ENCODE assay signal across 9 mouse cellular contexts in the genomic region with DNA sequence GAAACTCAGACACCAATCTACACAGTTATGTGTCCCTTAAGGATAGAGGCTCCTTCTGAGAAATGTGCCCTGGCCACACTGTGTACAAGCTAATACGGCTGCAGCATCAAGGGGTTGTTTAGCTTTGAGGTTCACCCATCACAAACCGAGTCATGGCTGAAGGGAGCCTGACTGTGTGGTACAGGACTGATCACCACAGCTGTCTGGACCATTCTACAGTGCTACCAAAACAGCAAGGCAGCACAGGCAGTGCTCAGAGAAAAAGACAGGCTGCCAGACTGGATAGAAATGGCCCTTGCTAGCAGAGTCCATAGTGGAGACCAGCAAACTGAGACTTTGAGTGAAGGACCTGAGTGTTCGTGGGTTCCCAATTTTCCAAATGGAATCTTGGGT. TPM values are rescaled to one million over a fixed set of nuclear protein-coding genes. Genes with fewer than 3 reads are reported as not detected.
DNase-seq lines count a peak whose midpoint lies in the region; ATAC-seq lines count a peak whose summit lies in the region.
"Had no signal": no experiment of that assay in that cellular context is flagged by ENCODE, and none has a peak within 500 bp of the region (broad histone marks: within the 10 kb centered on the region; RNA-seq: fewer than 3 reads in every experiment).

No protein-coding gene starts in this region.

- H3K4me3 ChIP-seq in kidney, embryonic 15.5 days (replicated peaks), result peak overlapping the region; percentile 82
- peak overlapping the region; percentile 100 for H3K4me3 ChIP-seq in brown adipose tissue, adult 24 weeks (ENCODE audit: insufficient read depth, low read depth, low read length)
- H3K4me3 ChIP-seq in hindbrain, embryonic 16.5 days (ENCODE audit: low read length), result peak overlapping the region; percentile 97
- H3K4me3 ChIP-seq in midbrain, embryonic 16.5 days (ENCODE audit: low read depth, low read length), result peak overlapping the region; percentile 96

- H3K9me3 ChIP-seq in kidney, embryonic 15.5 days (replicated peaks), result no peaks in the 10 kb centered on the region
- H3K9me3 ChIP-seq in hindbrain, embryonic 16.5 days (ENCODE audit: control insufficient read depth, low read length), result no peaks in the 10 kb centered on the region
- no peaks in the 10 kb centered on the region for H3K9me3 ChIP-seq in midbrain, embryonic 16.5 days (replicated peaks; ENCODE audit: control insufficient read depth, low read length, poor library complexity, severe bottlenecking)

- H3K4me1 ChIP-seq in kidney, embryonic 15.5 days, result peaks cover 38% of the 10 kb centered on the region
- H3K4me1 ChIP-seq in brown adipose tissue, adult 24 weeks (ENCODE audit: control insufficient read depth, insufficient read depth, insufficient read length, low read length), result peaks cover 33% of the 10 kb centered on the region
- H3K4me1 ChIP-seq in hindbrain, embryonic 16.5 days (ENCODE audit: control insufficient read depth, insufficient read depth, low read depth, low read length), result peaks cover 26% of the 10 kb centered on the region
- H3K4me1 ChIP-seq in midbrain, embryonic 16.5 days (ENCODE audit: control insufficient read depth, insufficient read depth, low read length), result peaks cover 24% of the 10 kb centered on the region

- ATAC-seq in kidney, embryonic 15.5 days (replicated peaks; ENCODE audit: low FRiP score), result no peak
- ATAC-seq in hindbrain, embryonic 16.5 days, result peak; percentile 7; the same call in 1 of the 2 replicates
- peak; percentile 11; the same call in 1 of the 2 replicates for ATAC-seq in midbrain, embryonic 16.5 days

- 43% methylated on average over 3 of the region's 3 CpGs for WGBS in kidney, embryonic 15.5 days
- WGBS in hindbrain, embryonic 16.5 days, result 52% methylated on average over 3 of the region's 3 CpGs
- 39% methylated on average over 3 of the region's 3 CpGs for WGBS in midbrain, embryonic 16.5 days

- H3K9ac ChIP-seq in kidney, embryonic 15.5 days, result peak overlapping the region; percentile 78
- peak overlapping the region; percentile 95 for H3K9ac ChIP-seq in hindbrain, embryonic 16.5 days (ENCODE audit: low read depth, low read length)
- H3K9ac ChIP-seq in midbrain, embryonic 16.5 days (ENCODE audit: low read depth, low read length), result peak overlapping the region; percentile 93

- no peaks in the 10 kb centered on the region for H3K27me3 ChIP-seq in kidney, embryonic 15.5 days
- no peaks in the 10 kb centered on the region for H3K27me3 ChIP-seq in hindbrain, embryonic 16.5 days (replicated peaks; ENCODE audit: control insufficient read depth, insufficient read depth, low read length)
- H3K27me3 ChIP-seq in midbrain, embryonic 16.5 days (ENCODE audit: control insufficient read depth, insufficient read depth, low read depth, low read length), result no peaks in the 10 kb centered on the region

- H3K36me3 ChIP-seq in kidney, embryonic 15.5 days, result peaks cover 23% of the 10 kb centered on the region
- peaks cover 12% of the 10 kb centered on the region for H3K36me3 ChIP-seq in hindbrain, embryonic 16.5 days (ENCODE audit: control insufficient read depth, insufficient read depth, low read length)
- peaks cover 10% of the 10 kb centered on the region; the same call in 1 of the 2 replicates for H3K36me3 ChIP-seq in midbrain, embryonic 16.5 days (ENCODE audit: control insufficient read depth, insufficient read depth, low read length)

- no peak for DNase-seq in kidney, postnatal 36 days
- DNase-seq in right cerebral cortex, postnatal 36 days (ENCODE audit: low spot score in 2 of 2), result no peak
- no peak for DNase-seq in ovary, postnatal 14 days (ENCODE audit: low spot score)
- DNase-seq in left cerebral cortex, adult 8-10 months (ENCODE audit: low spot score in 2 of 2), result no peak

- H3K4me2 ChIP-seq in kidney, embryonic 15.5 days, result peak overlapping the region; percentile 72
- peak overlapping the region; percentile 95 for H3K4me2 ChIP-seq in hindbrain, embryonic 16.5 days (ENCODE audit: low read length)
- H3K4me2 ChIP-seq in midbrain, embryonic 16.5 days (ENCODE audit: low read length), result peak overlapping the region; percentile 89

- no peak overlapping the region for H3K27ac ChIP-seq in kidney, embryonic 15.5 days
- peak overlapping the region; percentile 95 for H3K27ac ChIP-seq in brown adipose tissue, adult 24 weeks (replicated peaks; ENCODE audit: low read depth, low read length)
- H3K27ac ChIP-seq in hindbrain, embryonic 16.5 days (ENCODE audit: low read depth, low read length), result 0 out of 2 replicates have a peak overlapping the region, but pooled peaks have one; percentile 17
- H3K27ac ChIP-seq in midbrain, embryonic 16.5 days (ENCODE audit: low read length), result no peak overlapping the region; the same call in 1 of the 2 replicates

RNA-seq across cellular contexts. Expression of a gene that starts 1.3 kb away (rescaled TPM):
- 382 and 410 TPM in 2 replicates for polyA plus RNA-seq in kidney, embryonic 15.5 days (2015; fragmentation: Nextera tagmentation; extraction: Ambion mirVana)
- 1,454 and 1,867 TPM in 2 replicates for polyA plus RNA-seq in brown adipose tissue, adult 24 weeks (2012; ENCODE audit: insufficient read depth, insufficient read length, missing spikeins)
- polyA plus RNA-seq in hindbrain, embryonic 16.5 days (2015; fragmentation: Nextera tagmentation; extraction: Ambion mirVana), result 757 and 946 TPM in 2 replicates
- polyA plus RNA-seq in midbrain, embryonic 16.5 days (2015; fragmentation: Nextera tagmentation; extraction: Ambion mirVana), result 550 and 644 TPM in 2 replicates
- 1,000 to 10,000 TPM; 2,002 to 3,250 (median 2,603) TPM for total RNA-seq in left cerebral cortex, adult 8-10 months (2022)

RNA-seq across cellular contexts. Expression of a gene that starts 9.4 kb away (rescaled TPM):
- polyA plus RNA-seq in kidney, embryonic 15.5 days (2015; fragmentation: Nextera tagmentation; extraction: Ambion mirVana), result not detected in 2 replicates
- polyA plus RNA-seq in brown adipose tissue, adult 24 weeks (2012; ENCODE audit: insufficient read depth, insufficient read length, missing spikeins), result 2.5 TPM in 1 of 2 replicates, not detected in the other
- polyA plus RNA-seq in hindbrain, embryonic 16.5 days (2015; fragmentation: Nextera tagmentation; extraction: Ambion mirVana), result not detected in 2 replicates
- polyA plus RNA-seq in midbrain, embryonic 16.5 days (2015; fragmentation: Nextera tagmentation; extraction: Ambion mirVana), result not detected in 2 replicates
- not detected for total RNA-seq in left cerebral cortex, adult 8-10 months (2022)

RNA-seq across cellular contexts. Expression of a gene that starts 39.3 kb away (rescaled TPM):
- polyA plus RNA-seq in kidney, embryonic 15.5 days (2015; fragmentation: Nextera tagmentation; extraction: Ambion mirVana), result not detected in 2 replicates
- polyA plus RNA-seq in brown adipose tissue, adult 24 weeks (2012; ENCODE audit: insufficient read depth, insufficient read length, missing spikeins), result not detected in 2 replicates
- not detected in 2 replicates for polyA plus RNA-seq in hindbrain, embryonic 16.5 days (2015; fragmentation: Nextera tagmentation; extraction: Ambion mirVana)
- not detected in 2 replicates for polyA plus RNA-seq in midbrain, embryonic 16.5 days (2015; fragmentation: Nextera tagmentation; extraction: Ambion mirVana)
- total RNA-seq in left cerebral cortex, adult 8-10 months (2022), result not detected

RNA-seq across cellular contexts. Expression of a gene that starts 54.3 kb away (rescaled TPM):
- polyA plus RNA-seq in kidney, embryonic 15.5 days (2015; fragmentation: Nextera tagmentation; extraction: Ambion mirVana), result not detected in 2 replicates
- polyA plus RNA-seq in brown adipose tissue, adult 24 weeks (2012; ENCODE audit: insufficient read depth, insufficient read length, missing spikeins), result not detected in 2 replicates
- polyA plus RNA-seq in hindbrain, embryonic 16.5 days (2015; fragmentation: Nextera tagmentation; extraction: Ambion mirVana), result not detected in 2 replicates
- polyA plus RNA-seq in midbrain, embryonic 16.5 days (2015; fragmentation: Nextera tagmentation; extraction: Ambion mirVana), result not detected in 2 replicates
- total RNA-seq in left cerebral cortex, adult 8-10 months (2022), result not detected
- total RNA-seq: heart, adult 18-20 months had no signal

Comparison
In these comparisons a context has a peak if more than half of its experiments do, and no peak if none do; other contexts are left out.
1. H3K27ac ChIP-seq: peak in brown adipose tissue, adult 24 weeks (single experiment) and hindbrain, embryonic 16.5 days (single experiment); none in kidney, embryonic 15.5 days (single experiment) and midbrain, embryonic 16.5 days (single experiment).
2. Peak in every context shown above with its lines, with median percentiles within 50 percentile points of each other: H3K4me2 ChIP-seq, H3K4me3 ChIP-seq and H3K9ac ChIP-seq.